Mouse (Mus musculus): ENCODE results near the gene Olfr823. TPM values are rescaled to one million over a fixed set of nuclear protein-coding genes. Genes with fewer than 3 reads are reported as not detected.
"Not testable (repeated sequence)": the region's sequence is repeated elsewhere in the genome, so short reads cannot be mapped to it uniquely, and the experiment has no call there.

Gene Olfr823
- polyA plus RNA-seq (2015; fragmentation: Nextera tagmentation; extraction: Ambion mirVana) = not detected in 2 replicates

DNA sequence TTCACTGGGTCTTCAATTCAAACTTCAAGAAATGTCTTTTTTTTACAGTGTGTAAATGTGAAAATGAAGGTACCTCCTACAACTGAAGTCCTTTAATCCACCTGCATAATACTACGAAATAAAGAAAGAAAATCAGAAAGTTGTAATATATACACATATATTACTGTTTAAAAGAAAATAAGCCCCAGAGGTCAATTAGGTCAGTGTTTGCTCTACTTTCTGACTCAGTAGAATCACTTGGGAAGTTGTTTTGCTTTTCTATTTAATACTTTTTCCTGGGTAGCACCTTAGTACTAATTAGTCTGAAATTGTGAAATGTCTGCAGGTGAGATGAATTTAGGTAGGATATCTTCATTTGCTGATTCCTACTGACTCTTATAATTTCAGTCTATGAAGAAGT, at the start of gene Olfr823:
TSS of gene Olfr823 (minus strand) at position 101 of the 400 bp plus-strand sequence.
- H3K27me3 ChIP-seq; H3K9ac ChIP-seq; H3K36me3 ChIP-seq; H3K9me3 ChIP-seq; H3K27ac ChIP-seq; H3K4me3 ChIP-seq; H3K4me2 ChIP-seq (replicated peaks); ATAC-seq (ENCODE audit: low FRiP score, low read depth); H3K4me1 ChIP-seq: not testable (repeated sequence)
- WGBS = 79% methylated on average over 1 of the region's 1 CpGs

DNA sequence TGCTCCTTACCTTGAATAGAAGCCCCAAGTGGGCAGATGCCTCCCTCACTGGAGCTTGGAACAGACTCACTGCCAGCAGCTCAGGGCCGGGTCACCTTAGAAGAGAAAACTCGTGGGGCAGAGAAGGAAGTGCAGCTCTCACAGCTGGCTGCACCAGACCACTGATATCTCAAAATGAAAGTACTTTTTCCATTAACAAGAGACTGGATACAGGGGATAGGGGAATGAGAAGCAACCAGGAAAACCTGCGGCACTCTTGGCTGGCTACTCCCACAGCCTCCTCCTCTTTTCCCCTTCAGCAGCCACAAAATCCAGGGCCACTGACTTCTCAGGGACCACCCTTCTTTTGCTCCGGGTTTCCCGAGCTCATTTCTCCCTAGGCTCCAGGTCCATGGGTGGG, 28.9 kb upstream of the Olfr823 start:
- no peaks in the 10 kb centered on the region for H3K4me1 ChIP-seq
- no peak overlapping the region for H3K4me3 ChIP-seq
- no peak for ATAC-seq (ENCODE audit: low FRiP score, low read depth)
- no peaks in the 10 kb centered on the region for H3K36me3 ChIP-seq
- H3K27me3 ChIP-seq = no peaks in the 10 kb centered on the region
- no peak overlapping the region for H3K4me2 ChIP-seq (replicated peaks)
- H3K9me3 ChIP-seq = no peaks in the 10 kb centered on the region
- WGBS = 79% methylated on average over 5 of the region's 5 CpGs
- no peak overlapping the region for H3K27ac ChIP-seq
- no peak overlapping the region for H3K9ac ChIP-seq

DNA sequence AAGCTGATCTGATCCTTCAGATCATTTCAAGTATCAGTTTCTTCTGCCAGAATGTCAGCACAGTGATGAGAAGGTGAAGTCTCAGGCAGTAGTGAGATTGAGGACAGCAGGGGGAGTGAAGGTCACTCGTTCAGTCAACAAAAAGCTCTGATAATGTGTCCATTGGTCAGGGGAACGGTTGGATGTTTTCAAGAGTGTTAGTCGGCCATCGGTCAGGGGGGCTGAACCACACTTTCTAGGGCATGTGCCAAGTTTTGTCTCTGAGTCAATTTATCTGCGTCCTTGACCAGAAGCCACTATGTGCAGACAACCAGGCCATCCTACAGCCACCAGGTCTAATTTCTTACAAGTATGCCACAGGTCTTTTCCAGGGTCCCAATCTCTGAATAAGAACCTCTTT, 27.3 kb upstream of the Olfr823 start:
- H3K4me3 ChIP-seq; H3K9ac ChIP-seq; H3K4me2 ChIP-seq (replicated peaks); H3K27me3 ChIP-seq; H3K9me3 ChIP-seq; ATAC-seq (ENCODE audit: low FRiP score, low read depth); H3K4me1 ChIP-seq; H3K27ac ChIP-seq; H3K36me3 ChIP-seq: not testable (repeated sequence)
- 88% methylated on average over 5 of the region's 5 CpGs for WGBS

DNA sequence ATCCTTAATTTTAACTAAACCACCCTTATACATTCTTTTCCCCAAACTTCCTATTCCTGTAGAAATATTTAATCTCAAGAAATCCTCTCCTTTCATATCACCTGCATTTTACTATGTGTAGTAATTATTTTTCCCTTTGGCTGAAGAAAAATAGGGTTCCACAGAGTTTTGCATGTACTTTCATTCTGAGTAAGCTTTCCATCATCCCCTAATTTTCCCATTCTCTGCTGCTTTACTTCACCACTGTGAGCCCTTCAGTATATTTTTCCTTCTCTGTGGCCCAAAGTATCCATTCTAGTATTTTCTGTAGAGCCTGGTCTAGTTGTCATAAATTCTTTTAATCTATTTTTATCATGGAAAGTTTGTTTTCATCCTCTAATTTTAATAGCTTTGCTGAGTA, 19.6 kb upstream of the Olfr823 start:
- Histone ChIP-seq H3K9ac (no peak overlapping the region), H3K27ac (no peak overlapping the region), H3K4me2 (replicated peaks) (no peak overlapping the region), H3K9me3 (no peaks in the 10 kb centered on the region), H3K36me3 (no peaks in the 10 kb centered on the region), H3K27me3 (no peaks in the 10 kb centered on the region), H3K4me1 (no peaks in the 10 kb centered on the region), H3K4me3 (no peak overlapping the region)
- ATAC-seq (ENCODE audit: low FRiP score, low read depth) = no peak

DNA sequence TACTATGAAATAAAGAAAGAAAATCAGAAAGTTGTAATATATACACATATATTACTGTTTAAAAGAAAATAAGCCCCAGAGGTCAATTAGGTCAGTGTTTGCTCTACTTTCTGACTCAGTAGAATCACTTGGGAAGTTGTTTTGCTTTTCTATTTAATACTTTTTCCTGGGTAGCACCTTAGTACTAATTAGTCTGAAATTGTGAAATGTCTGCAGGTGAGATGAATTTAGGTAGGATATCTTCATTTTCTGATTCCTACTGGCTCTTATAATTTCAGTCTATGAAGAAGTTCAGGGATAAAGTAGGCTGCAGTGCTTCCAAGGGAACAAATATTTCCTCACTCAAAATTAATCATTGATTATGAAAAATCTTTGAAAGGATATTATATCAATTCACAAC, 14.7 kb upstream of the Olfr823 start, which contains the start of gene Olfr824:
TSS of gene Olfr824 (minus strand) at position 101 of the 400 bp plus-strand sequence.
- H3K27ac ChIP-seq; ATAC-seq (ENCODE audit: low FRiP score, low read depth); H3K9ac ChIP-seq; H3K9me3 ChIP-seq; H3K36me3 ChIP-seq; H3K27me3 ChIP-seq; H3K4me1 ChIP-seq; H3K4me3 ChIP-seq; H3K4me2 ChIP-seq (replicated peaks): not testable (repeated sequence)

DNA sequence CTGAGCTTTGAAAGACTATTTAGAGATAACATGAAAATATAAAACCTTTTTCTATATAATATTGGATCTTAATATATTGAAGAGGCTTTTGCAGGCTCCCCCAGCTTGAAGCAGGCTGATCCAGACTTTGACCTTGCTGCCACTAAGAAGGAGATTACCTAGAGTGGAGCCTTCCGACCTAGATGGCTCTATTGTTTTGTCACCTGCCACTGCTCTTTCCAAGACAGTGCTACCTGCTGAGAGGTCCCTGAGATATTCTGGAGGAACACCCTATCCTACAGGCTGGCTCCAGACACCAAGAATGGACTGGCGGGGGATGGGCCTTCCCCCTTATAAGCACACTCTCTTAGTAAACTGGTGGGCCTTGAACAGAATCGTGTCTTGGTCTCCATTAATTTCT, 862 bp upstream of the Olfr823 start:
- not testable (repeated sequence) for H3K4me3 ChIP-seq; H3K36me3 ChIP-seq; H3K9me3 ChIP-seq; H3K4me2 ChIP-seq (replicated peaks); H3K4me1 ChIP-seq; ATAC-seq (ENCODE audit: low FRiP score, low read depth); H3K27me3 ChIP-seq; H3K27ac ChIP-seq; H3K9ac ChIP-seq
- 65% methylated on average over 3 of the region's 3 CpGs for WGBS

DNA sequence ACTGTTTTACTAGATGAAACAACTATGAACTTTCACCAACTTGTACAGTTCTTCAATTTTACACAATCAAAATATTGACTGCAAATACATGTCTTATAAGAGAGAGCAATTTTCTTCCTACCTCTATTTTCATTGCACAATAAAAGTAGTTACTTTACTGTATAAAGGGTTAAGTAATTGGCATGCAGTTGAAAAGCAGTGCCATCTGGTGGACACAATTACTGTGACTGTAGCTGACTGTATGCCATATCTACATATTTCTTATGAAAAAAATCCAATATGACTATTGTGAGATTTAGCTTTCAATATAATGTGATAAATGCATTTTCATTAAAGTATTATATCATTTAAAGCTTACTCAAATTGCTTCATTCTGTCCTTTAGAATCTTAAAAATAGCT, 19.1 kb downstream of the Olfr823 start:
- H3K36me3 ChIP-seq = no peaks in the 10 kb centered on the region
- no peaks in the 10 kb centered on the region for H3K9me3 ChIP-seq
- H3K27me3 ChIP-seq = no peaks in the 10 kb centered on the region
- H3K4me2 ChIP-seq (replicated peaks) = no peak overlapping the region
- H3K27ac ChIP-seq = no peak overlapping the region
- no peak overlapping the region for H3K4me3 ChIP-seq
- H3K9ac ChIP-seq = no peak overlapping the region
- ATAC-seq (ENCODE audit: low FRiP score, low read depth) = no peak
- H3K4me1 ChIP-seq = no peaks in the 10 kb centered on the region

DNA sequence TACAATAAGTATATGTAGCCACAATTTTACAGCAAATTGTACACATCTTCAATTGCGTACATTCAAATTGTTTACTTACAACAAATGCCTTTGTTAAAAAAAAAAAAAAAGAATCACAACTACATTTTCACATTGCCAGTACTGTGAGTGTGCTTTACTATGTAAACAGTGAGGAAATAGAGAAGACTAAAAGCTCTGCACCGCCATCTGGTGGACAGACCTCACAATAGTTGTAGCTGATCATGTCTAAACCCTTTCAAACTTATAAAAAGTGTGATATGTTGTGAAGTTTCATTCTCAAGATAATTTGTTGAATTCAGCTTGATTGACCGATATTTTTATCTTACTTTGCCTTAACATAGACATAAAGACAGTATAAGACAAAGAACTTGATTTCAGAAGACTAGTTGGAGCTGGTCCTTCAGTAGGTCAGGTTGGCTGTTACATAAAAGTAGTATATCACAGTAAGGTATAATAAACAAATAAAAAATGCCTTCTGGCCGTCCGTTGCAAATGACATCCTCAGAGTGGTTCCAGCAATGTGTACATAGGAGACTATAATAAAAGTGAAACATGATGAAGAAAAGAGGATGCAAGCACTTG, 22.2 kb downstream of the Olfr823 start:
- no peaks in the 10 kb centered on the region for H3K9me3 ChIP-seq
- H3K4me1 ChIP-seq = no peaks in the 10 kb centered on the region
- no peak overlapping the region for H3K9ac ChIP-seq
- ATAC-seq (ENCODE audit: low FRiP score, low read depth) = no peak; the same call in 1 of the 2 replicates
- no peaks in the 10 kb centered on the region for H3K36me3 ChIP-seq
- WGBS = 19% methylated on average over 5 of the region's 5 CpGs
- no peaks in the 10 kb centered on the region for H3K27me3 ChIP-seq
- no peak overlapping the region for H3K27ac ChIP-seq
- no peak overlapping the region for H3K4me3 ChIP-seq
- no peak overlapping the region for H3K4me2 ChIP-seq (replicated peaks)

DNA sequence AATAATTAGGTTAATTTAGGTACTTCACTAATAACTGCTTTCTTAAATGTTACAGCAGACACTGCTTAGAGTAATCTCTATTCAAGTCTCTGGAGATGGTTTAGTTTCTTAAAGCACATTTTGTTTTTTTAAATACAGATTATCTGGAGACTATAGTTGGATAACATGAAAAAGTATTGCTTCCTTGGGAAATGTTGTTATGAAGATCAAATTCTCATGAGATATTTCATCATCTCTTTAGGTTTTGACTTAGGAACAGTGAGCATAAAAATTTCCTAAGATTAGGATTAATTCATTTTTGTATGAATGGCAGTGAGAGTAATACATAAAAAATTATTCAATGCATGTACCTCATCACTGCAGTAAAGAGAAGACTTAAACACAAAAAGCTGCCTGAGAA, 44.3 kb downstream of the Olfr823 start, which contains the start of gene Olfr822:
TSS of gene Olfr822 (plus strand) at position 301 of the 400 bp plus-strand sequence.
- H3K4me2 ChIP-seq (replicated peaks) = no peak within 1 kb of the TSS
- ATAC-seq (ENCODE audit: low FRiP score, low read depth) = no peak
- H3K9ac ChIP-seq = no peak within 1 kb of the TSS
- no peak within 1 kb of the TSS for H3K4me3 ChIP-seq
- H3K4me1 ChIP-seq = no peaks in the 10 kb centered on the region
- H3K36me3 ChIP-seq = no peaks in the 10 kb centered on the region
- no peak within 1 kb of the TSS for H3K27ac ChIP-seq
- H3K27me3 ChIP-seq = no peaks in the 10 kb centered on the region
- H3K9me3 ChIP-seq = no peaks in the 10 kb centered on the region

Other genes starting within 250 kb of the Olfr823 start
- gene Olfr814, start 235.5 kb downstream of the Olfr823 start, polyA plus RNA-seq (2015; fragmentation: Nextera tagmentation; extraction: Ambion mirVana) = not detected in 2 replicates
- gene Olfr815, start 209.5 kb downstream of the Olfr823 start, polyA plus RNA-seq (2015; fragmentation: Nextera tagmentation; extraction: Ambion mirVana) = not detected in 2 replicates
- gene Olfr816, start 199.8 kb downstream of the Olfr823 start, polyA plus RNA-seq (2015; fragmentation: Nextera tagmentation; extraction: Ambion mirVana) = not detected in 2 replicates
- not detected in 2 replicates for gene Olfr818, start 166.3 kb downstream of the Olfr823 start, polyA plus RNA-seq (2015; fragmentation: Nextera tagmentation; extraction: Ambion mirVana)
- gene Olfr819, start 148.1 kb downstream of the Olfr823 start, polyA plus RNA-seq (2015; fragmentation: Nextera tagmentation; extraction: Ambion mirVana) = not detected in 2 replicates
- not detected in 2 replicates for gene Olfr247, start 139.2 kb downstream of the Olfr823 start, polyA plus RNA-seq (2015; fragmentation: Nextera tagmentation; extraction: Ambion mirVana)
- not detected in 2 replicates for gene Gm10310, start 130.3 kb downstream of the Olfr823 start, polyA plus RNA-seq (2015; fragmentation: Nextera tagmentation; extraction: Ambion mirVana)
- gene Olfr820, start 102.8 kb downstream of the Olfr823 start, polyA plus RNA-seq (2015; fragmentation: Nextera tagmentation; extraction: Ambion mirVana) = not detected in 2 replicates
- gene Olfr821, start 85.0 kb downstream of the Olfr823 start, polyA plus RNA-seq (2015; fragmentation: Nextera tagmentation; extraction: Ambion mirVana) = not detected in 2 replicates
- not detected in 2 replicates for gene Olfr822, start 44.2 kb downstream of the Olfr823 start, polyA plus RNA-seq (2015; fragmentation: Nextera tagmentation; extraction: Ambion mirVana)
- not detected in 2 replicates for gene Olfr824, start 14.6 kb upstream of the Olfr823 start, polyA plus RNA-seq (2015; fragmentation: Nextera tagmentation; extraction: Ambion mirVana)
- gene Olfr825, start 51.4 kb upstream of the Olfr823 start, polyA plus RNA-seq (2015; fragmentation: Nextera tagmentation; extraction: Ambion mirVana) = not detected in 2 replicates
- not detected in 2 replicates for gene Olfr826, start 68.8 kb upstream of the Olfr823 start, polyA plus RNA-seq (2015; fragmentation: Nextera tagmentation; extraction: Ambion mirVana)
- not detected in 2 replicates for gene Olfr827, start 99.0 kb upstream of the Olfr823 start, polyA plus RNA-seq (2015; fragmentation: Nextera tagmentation; extraction: Ambion mirVana)
- not detected in 2 replicates for gene Neurod4, start 164.9 kb upstream of the Olfr823 start, polyA plus RNA-seq (2015; fragmentation: Nextera tagmentation; extraction: Ambion mirVana)
- gene Tespa1, start 207.5 kb upstream of the Olfr823 start, polyA plus RNA-seq (2015; fragmentation: Nextera tagmentation; extraction: Ambion mirVana) = 0.86 and 1.0 TPM in 2 replicates